ENCODE assay signal across 29 mouse cellular contexts in genomic region chr4:40697059-40697458, GRCm38 (mm10).
"Had no signal": no experiment of that assay in that cellular context is flagged by ENCODE, and none has a peak within 500 bp of the region (broad histone marks: within the 10 kb centered on the region; RNA-seq: fewer than 3 reads in every experiment).

No protein-coding gene starts in this region.

- H3K4me2 ChIP-seq: limb, embryonic 12.5 days; limb, embryonic 13.5 days; limb, embryonic 15.5 days; liver, embryonic 11.5 days; liver, embryonic 12.5 days; liver, embryonic 13.5 days; liver, embryonic 15.5 days; lung, embryonic 14.5 days; lung, embryonic 15.5 days; midbrain, embryonic 11.5 days; midbrain, embryonic 12.5 days; midbrain, embryonic 13.5 days; midbrain, embryonic 15.5 days; neural tube, embryonic 12.5 days had no signal

- H3K27me3 ChIP-seq: limb, embryonic 12.5 days; limb, embryonic 13.5 days; limb, embryonic 15.5 days; liver, embryonic 12.5 days; liver, embryonic 13.5 days; liver, embryonic 15.5 days; lung, embryonic 15.5 days; megakaryocyte, embryonic 14.5 days; midbrain, embryonic 12.5 days; midbrain, embryonic 13.5 days; midbrain, embryonic 15.5 days; neural tube, embryonic 12.5 days had no signal

- H3K9me3 ChIP-seq: limb, embryonic 10.5 days; limb, embryonic 12.5 days; limb, embryonic 13.5 days; limb, embryonic 15.5 days; liver, embryonic 12.5 days; liver, embryonic 13.5 days; liver, embryonic 15.5 days; lung, embryonic 15.5 days; megakaryocyte, embryonic 14.5 days; midbrain, embryonic 10.5 days; midbrain, embryonic 12.5 days; midbrain, embryonic 13.5 days; midbrain, embryonic 15.5 days; neural tube, embryonic 12.5 days had no signal

- H3K27ac ChIP-seq: limb, embryonic 10.5 days; limb, embryonic 12.5 days; limb, embryonic 13.5 days; limb, embryonic 15.5 days; liver, embryonic 12.5 days; liver, embryonic 13.5 days; liver, embryonic 14.5 days; liver, embryonic 15.5 days; lung, embryonic 15.5 days; macrophage; midbrain, embryonic 10.5 days; midbrain, embryonic 12.5 days; midbrain, embryonic 13.5 days; midbrain, embryonic 15.5 days; neural tube, embryonic 12.5 days had no signal

- DNase-seq: left cerebral cortex, postnatal 4 days; liver; liver, embryonic 13.5 days; liver, postnatal 0 days; lung, adult 18-20 months; lung, adult 2 months; lung, embryonic 14.5 days; lung, postnatal 10 days; lung, postnatal 14 days; lung, postnatal 36 days; lung, postnatal 4 days; midbrain, embryonic 14.5 days had no signal

- H3K9ac ChIP-seq: limb, embryonic 12.5 days; limb, embryonic 13.5 days; limb, embryonic 15.5 days; liver, embryonic 12.5 days; liver, embryonic 13.5 days; liver, embryonic 14.5 days; liver, embryonic 15.5 days; liver, postnatal 0 days; lung, embryonic 14.5 days; lung, embryonic 15.5 days; midbrain, embryonic 12.5 days; midbrain, embryonic 13.5 days; midbrain, embryonic 15.5 days; neural tube, embryonic 12.5 days had no signal

- H3K4me3 ChIP-seq: limb, embryonic 10.5 days; limb, embryonic 12.5 days; limb, embryonic 13.5 days; limb, embryonic 15.5 days; liver, embryonic 12.5 days; liver, embryonic 13.5 days; liver, embryonic 15.5 days; lung, embryonic 15.5 days; megakaryocyte, embryonic 14.5 days; midbrain, embryonic 10.5 days; midbrain, embryonic 12.5 days; midbrain, embryonic 13.5 days; midbrain, embryonic 15.5 days; neural tube, embryonic 12.5 days had no signal
